Mouse (Mus musculus) neural tube, embryonic 14.5 days (tissue): ENCODE measurements around the gene Zfyve27. TPM values are rescaled to one million over a fixed set of nuclear protein-coding genes. Genes with fewer than 3 reads are reported as not detected.

Experiments used
- ATAC-seq: fragments of 200-750 bp; cut with Nextera tagmentation; 2 replicates; pipeline ENCODE4 v1.8.0; 2017; ENCODE audit warnings: low read depth, mild to moderate bottlenecking, moderate TSS enrichment, moderate library complexity
- H3K27ac ChIP-seq: fragments of 300-500 bp; sonication (generic); 2 replicates; pipeline ENCODE4 v1.5.1; 2014; ENCODE audit warnings: low read depth, mild to moderate bottlenecking, control low read depth, low read length, moderate library complexity, mixed read lengths
- H3K27me3 ChIP-seq: fragments of 300-500 bp; sonication (generic); 2 replicates; pipeline ENCODE4 v1.6.1; 2014; ENCODE audit warnings: low read length; ENCODE audit not compliant: control insufficient read depth, insufficient read depth
- H3K36me3 ChIP-seq: fragments of 300-500 bp; sonication (generic); 2 replicates; pipeline ENCODE4 v1.6.1; 2014; ENCODE audit warnings: low read length, mixed read lengths; ENCODE audit not compliant: control insufficient read depth, insufficient read depth
- H3K4me1 ChIP-seq: fragments of 300-500 bp; sonication (generic); 2 replicates; pipeline ENCODE4 v1.6.1; 2014; ENCODE audit warnings: low read length; ENCODE audit not compliant: control insufficient read depth, insufficient read depth
- H3K4me2 ChIP-seq: fragments of 300-500 bp; sonication (generic); 2 replicates; pipeline ENCODE4 v1.6.1; 2014; ENCODE audit warnings: mild to moderate bottlenecking, low read depth, low read length, control low read depth
- H3K4me3 ChIP-seq: fragments of 300-500 bp; sonication (generic); 2 replicates; pipeline ENCODE4 v1.5.1; 2014; ENCODE audit warnings: low read depth, low read length, control low read depth, mixed read lengths
- H3K9ac ChIP-seq: fragments of 300-500 bp; sonication (generic); replicated peaks from 2 replicates; pipeline ENCODE4 v1.6.1; 2014; ENCODE audit warnings: low read depth, mild to moderate bottlenecking, control low read depth, low read length, mixed read lengths
- H3K9me3 ChIP-seq: fragments of 300-500 bp; sonication (generic); 2 replicates; pipeline ENCODE4 v1.6.1; 2016; ENCODE audit warnings: low read length; ENCODE audit not compliant: control insufficient read depth
- WGBS: fragments of 180-500 bp; shearing (Covaris S2); extraction: QIAGEN DNeasy Blood & Tissue Kit; methylation state at CpG from one replicate; pipeline ENCODE4 v1.1.7; 2014; 5-methylcytosine and 5-hydroxymethylcytosine counted together
- polyA plus RNA-seq: library from polyadenylated mRNA; unstranded; fragments of >200 nt; fragmentation: Nextera tagmentation; extraction: Ambion mirVana; gene quantifications from 2 replicates; pipeline ENCODE4 v1.2.1, GENCODE M21; 2014

Zfyve27 gene
- polyA plus RNA-seq, 1 experiment from 2014 or later = 34.2 TPM

- WGBS = 54% methylated on average over 8 of the region's 8 CpGs
- peaks cover 9% of the 10 kb centered on the region for H3K4me1 ChIP-seq
- peaks cover 32% of the 10 kb centered on the region for H3K27me3 ChIP-seq
- H3K36me3 ChIP-seq = no peaks in the 10 kb centered on the region
- H3K27ac ChIP-seq = no peak overlapping the region
- no peak overlapping the region for H3K4me3 ChIP-seq
- ATAC-seq = no peak
- H3K9me3 ChIP-seq = no peaks in the 10 kb centered on the region
- no peak overlapping the region for H3K4me2 ChIP-seq
- H3K9ac ChIP-seq = no peak overlapping the region
Measured at GRCm38 (mm10) chr19:42205201-42205600, 41.5 kb downstream of the Zfyve27 start.

GRCm38 (mm10) chr19:42209485-42209884 lies 45.7 kb downstream of the Zfyve27 start:
- peaks cover 2% of the 10 kb centered on the region; the same call in 1 of the 2 replicates for H3K4me1 ChIP-seq
- H3K9me3 ChIP-seq = no peaks in the 10 kb centered on the region
- no peak overlapping the region for H3K4me2 ChIP-seq
- H3K36me3 ChIP-seq = no peaks in the 10 kb centered on the region
- no peak overlapping the region for H3K4me3 ChIP-seq
- H3K9ac ChIP-seq = no peak overlapping the region
- no peak overlapping the region for H3K27ac ChIP-seq
- no peak; the same call in 1 of the 2 replicates for ATAC-seq
- 51% methylated on average over 7 of the region's 7 CpGs for WGBS
- H3K27me3 ChIP-seq = no peaks in the 10 kb centered on the region

GRCm38 (mm10) chr19:42209976-42210375 lies 46.2 kb downstream of the Zfyve27 start:
- Histone ChIP-seq H3K27ac (no peak overlapping the region), H3K27me3 (no peaks in the 10 kb centered on the region), H3K4me3 (no peak overlapping the region), H3K9me3 (no peaks in the 10 kb centered on the region), H3K4me2 (no peak overlapping the region), H3K4me1 (no peaks in the 10 kb centered on the region), H3K9ac (no peak overlapping the region), H3K36me3 (no peaks in the 10 kb centered on the region)
- 64% methylated on average over 6 of the region's 6 CpGs for WGBS
- no peak for ATAC-seq

- Histone ChIP-seq H3K4me2 (no peak overlapping the region), H3K4me3 (no peak overlapping the region), H3K27ac (no peak overlapping the region), H3K27me3 (no peaks in the 10 kb centered on the region), H3K9ac (no peak overlapping the region), H3K36me3 (no peaks in the 10 kb centered on the region), H3K4me1 (no peaks in the 10 kb centered on the region), H3K9me3 (no peaks in the 10 kb centered on the region)
- ATAC-seq = no peak
- WGBS = 59% methylated on average over 8 of the region's 8 CpGs
Measured at GRCm38 (mm10) chr19:42211936-42212335, 48.2 kb downstream of the Zfyve27 start.

- no peak overlapping the region for H3K27ac ChIP-seq
- H3K36me3 ChIP-seq = no peaks in the 10 kb centered on the region
- H3K9me3 ChIP-seq = no peaks in the 10 kb centered on the region
- no peaks in the 10 kb centered on the region for H3K4me1 ChIP-seq
- H3K4me3 ChIP-seq = no peak overlapping the region
- WGBS = 77% methylated on average over 2 of the region's 2 CpGs
- no peak for ATAC-seq
- H3K4me2 ChIP-seq = no peak overlapping the region
- H3K9ac ChIP-seq = no peak overlapping the region
- no peaks in the 10 kb centered on the region for H3K27me3 ChIP-seq
Measured at GRCm38 (mm10) chr19:42214601-42215000, 50.9 kb downstream of the Zfyve27 start.

GRCm38 (mm10) chr19:42216699-42217373 lies 53.1 kb downstream of the Zfyve27 start:
- H3K4me3 ChIP-seq = no peak overlapping the region
- no peaks in the 10 kb centered on the region for H3K4me1 ChIP-seq
- 56% methylated on average over 7 of the region's 7 CpGs for WGBS
- H3K9ac ChIP-seq = no peak overlapping the region
- H3K4me2 ChIP-seq = no peak overlapping the region
- peak; percentile 9; the same call in 1 of the 2 replicates for ATAC-seq
- no peak overlapping the region for H3K27ac ChIP-seq
- H3K9me3 ChIP-seq = no peaks in the 10 kb centered on the region
- no peaks in the 10 kb centered on the region for H3K36me3 ChIP-seq
- no peaks in the 10 kb centered on the region for H3K27me3 ChIP-seq

GRCm38 (mm10) chr19:42217374-42217763 lies 53.6 kb downstream of the Zfyve27 start:
- no peak overlapping the region for H3K9ac ChIP-seq
- peak; percentile 44; the same call in 1 of the 2 replicates for ATAC-seq
- no peaks in the 10 kb centered on the region for H3K36me3 ChIP-seq
- H3K9me3 ChIP-seq = no peaks in the 10 kb centered on the region
- no peak overlapping the region for H3K4me2 ChIP-seq
- no peak overlapping the region for H3K27ac ChIP-seq
- WGBS = 35% methylated on average over 2 of the region's 2 CpGs
- H3K27me3 ChIP-seq = no peaks in the 10 kb centered on the region
- no peaks in the 10 kb centered on the region for H3K4me1 ChIP-seq
- H3K4me3 ChIP-seq = no peak overlapping the region

- H3K27me3 ChIP-seq = no peaks in the 10 kb centered on the region
Measured at GRCm38 (mm10) chr19:42226451-42226850, 62.7 kb downstream of the Zfyve27 start.

GRCm38 (mm10) chr19:42229499-42230287 lies 65.9 kb downstream of the Zfyve27 start:
- WGBS = 63% methylated on average over 17 of the region's 17 CpGs
- Histone ChIP-seq H3K36me3 (no peaks in the 10 kb centered on the region), H3K9ac (no peak overlapping the region), H3K9me3 (no peaks in the 10 kb centered on the region), H3K4me1 (peaks cover 17% of the 10 kb centered on the region; the same call in 1 of the 2 replicates), H3K27me3 (no peaks in the 10 kb centered on the region), H3K4me2 (no peak overlapping the region), H3K4me3 (no peak overlapping the region), H3K27ac (no peak overlapping the region)
- ATAC-seq = no peak

More at GRCm38 (mm10) chr19:42226451-42226850, 62.7 kb downstream of the Zfyve27 start:
- Histone ChIP-seq H3K4me2 (no peak overlapping the region), H3K36me3 (no peaks in the 10 kb centered on the region), H3K9me3 (no peaks in the 10 kb centered on the region), H3K9ac (no peak overlapping the region), H3K4me3 (no peak overlapping the region), H3K4me1 (peaks cover 17% of the 10 kb centered on the region; the same call in 1 of the 2 replicates), H3K27ac (peak overlapping the region; percentile 8; the same call in 1 of the 2 replicates)
- 85% methylated on average over 10 of the region's 10 CpGs for WGBS
- no peak for ATAC-seq
